Mouse (Mus musculus): ENCODE results near the gene Ghrhr.

Ghrhr gene

DNA sequence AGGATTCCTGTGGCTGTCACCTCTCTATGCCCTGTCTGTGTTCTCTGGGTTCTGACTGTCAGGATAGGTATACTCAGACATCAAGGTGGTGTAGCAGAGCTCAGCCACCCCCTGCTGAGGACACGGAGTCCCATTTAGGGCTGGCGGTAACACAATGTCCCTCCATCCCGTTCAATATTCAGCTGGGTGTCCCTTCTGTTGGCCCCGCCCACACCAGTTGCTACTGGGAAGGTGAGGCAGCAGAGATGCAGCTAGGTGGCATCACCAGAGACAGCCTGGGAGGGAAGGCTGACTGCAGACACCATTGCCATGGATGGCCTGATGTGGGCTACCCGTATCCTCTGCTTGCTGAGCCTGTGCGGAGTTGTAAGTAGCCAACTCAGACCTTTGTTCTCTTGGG is at the start of gene Ghrhr:
Gene Ghrhr (plus strand): TSS at position 220 of the 400 bp plus-strand sequence.
- no peak for DNase-seq

GRCm38 (mm10) chr6:55326299-55326698 is 49.8 kb upstream of the Ghrhr start:
- DNase-seq = no peak

- no peak for DNase-seq
Measured at GRCm38 (mm10) chr6:55327326-55327725, 48.8 kb upstream of the Ghrhr start.

DNA sequence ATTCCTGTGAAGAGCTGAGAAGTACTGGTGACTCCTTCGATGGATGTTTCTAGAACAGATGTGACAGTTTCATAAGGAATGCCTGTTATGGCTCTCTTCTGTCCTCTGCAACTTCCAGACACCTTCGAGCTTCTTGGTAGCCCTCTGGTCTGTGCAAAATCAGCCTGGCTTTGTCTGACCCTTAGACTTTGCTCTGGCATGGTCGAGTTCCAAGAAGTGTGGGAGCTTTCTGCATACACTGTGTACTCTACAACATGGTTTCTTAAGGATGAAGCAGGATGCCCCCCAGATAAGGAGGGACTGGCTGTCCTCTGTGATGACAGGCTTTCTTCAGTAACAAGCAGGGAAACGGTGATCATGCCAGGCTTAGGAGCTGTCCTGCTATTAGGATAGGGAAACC is 47.9 kb upstream of the Ghrhr start:
- no peak for DNase-seq

DNA sequence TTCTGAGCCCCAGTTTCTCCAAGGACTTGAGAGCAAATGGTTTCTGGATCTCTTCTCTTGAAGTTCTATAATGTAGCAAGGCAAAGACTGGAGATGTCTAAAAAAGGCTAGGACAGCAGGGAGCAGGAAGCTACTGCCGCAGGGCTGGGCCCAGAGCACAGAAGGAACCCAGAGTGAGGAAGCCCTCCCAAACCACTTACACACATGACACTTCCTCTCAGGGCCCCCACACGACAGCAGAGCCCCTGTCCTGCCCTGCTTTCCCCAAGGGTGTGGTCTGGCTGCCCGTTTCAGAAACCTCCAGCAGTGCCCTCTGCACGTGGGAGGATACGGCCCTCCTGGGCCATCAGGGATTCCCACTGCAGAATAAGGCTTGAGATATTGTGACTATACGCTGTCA is 44.8 kb upstream of the Ghrhr start:
- peak; percentile 8 for DNase-seq

DNA sequence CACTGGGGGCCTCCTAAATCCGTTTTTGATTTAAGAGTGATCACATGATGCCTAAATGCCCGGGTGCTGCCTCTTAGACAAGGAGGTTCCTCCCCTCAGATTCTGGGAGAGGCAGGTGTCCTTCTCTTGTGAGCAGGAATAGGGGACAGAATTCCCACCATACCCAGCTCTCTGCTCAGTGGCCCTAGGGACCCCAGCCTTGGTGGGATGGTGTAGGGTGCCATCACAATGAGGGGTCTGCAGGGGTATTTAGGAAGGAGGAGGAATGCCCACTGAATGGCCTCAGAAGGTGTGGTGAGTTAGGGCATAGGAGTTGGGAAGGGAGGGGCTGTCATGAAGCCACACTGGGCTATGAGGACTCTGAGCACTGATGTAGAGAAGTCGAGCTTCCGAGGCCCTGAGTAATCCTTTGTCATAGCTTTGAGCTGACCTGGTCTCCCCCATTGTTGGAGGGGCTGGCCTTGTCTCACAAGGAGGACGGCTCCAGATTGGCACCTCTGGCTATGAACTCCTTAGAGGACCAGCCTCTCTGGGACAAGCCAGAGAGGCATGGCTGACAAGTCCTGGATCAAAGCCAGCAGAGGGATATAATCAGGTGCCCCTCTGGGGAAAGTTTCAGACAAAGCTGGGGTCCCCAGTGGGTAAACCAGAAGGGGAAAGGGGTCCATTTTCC is 43.9 kb upstream of the Ghrhr start:
- no peak for DNase-seq

DNA sequence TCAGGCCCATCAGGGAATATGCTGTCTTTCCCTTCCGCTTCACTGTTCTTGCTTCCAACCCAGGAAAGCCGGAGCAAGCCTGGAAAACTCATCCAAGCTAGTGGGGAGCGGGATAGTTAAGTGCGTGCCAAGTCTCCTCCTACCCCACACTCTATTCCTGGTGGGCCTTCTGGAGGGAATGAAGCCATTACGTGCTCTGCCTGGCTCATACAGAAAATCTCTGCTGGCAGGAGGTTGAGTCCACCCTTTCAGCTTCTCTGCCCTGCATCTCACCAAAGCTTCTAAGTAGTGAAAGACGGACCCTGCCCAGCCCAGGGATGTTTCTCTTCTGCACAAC is 43.4 kb upstream of the Ghrhr start:
- no peak for DNase-seq

DNA sequence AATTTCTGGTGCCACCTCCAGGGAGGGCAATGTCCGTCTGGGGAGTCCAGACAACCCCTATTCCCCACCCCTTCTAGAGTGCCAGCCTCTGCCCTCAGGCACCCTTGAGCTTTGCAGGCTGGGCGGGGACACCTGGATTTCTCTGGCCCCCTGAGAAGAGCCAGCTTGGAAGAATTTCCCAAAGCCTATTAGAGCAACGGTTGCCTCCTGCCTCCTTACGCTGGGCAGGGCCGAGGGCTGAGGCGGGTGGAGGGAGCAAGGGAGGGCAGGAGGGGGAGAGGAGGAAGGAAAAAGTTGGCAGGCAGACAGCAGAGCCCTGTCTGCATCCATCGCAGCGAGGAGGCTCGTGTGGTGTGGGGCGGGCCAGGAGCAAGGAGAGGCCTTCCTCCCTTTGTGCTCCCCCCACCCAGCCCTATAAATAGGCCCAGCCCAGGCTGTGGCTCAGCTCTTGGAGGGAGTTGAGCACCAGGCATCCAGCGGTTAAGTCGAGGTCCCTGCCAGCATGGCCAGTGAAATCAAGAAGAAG is 40.0 kb upstream of the Ghrhr start, which contains the start of gene Aqp1:
Gene Aqp1 (plus strand): TSS at position 444 of the 526 bp plus-strand sequence.
- DNase-seq = no peak

DNA sequence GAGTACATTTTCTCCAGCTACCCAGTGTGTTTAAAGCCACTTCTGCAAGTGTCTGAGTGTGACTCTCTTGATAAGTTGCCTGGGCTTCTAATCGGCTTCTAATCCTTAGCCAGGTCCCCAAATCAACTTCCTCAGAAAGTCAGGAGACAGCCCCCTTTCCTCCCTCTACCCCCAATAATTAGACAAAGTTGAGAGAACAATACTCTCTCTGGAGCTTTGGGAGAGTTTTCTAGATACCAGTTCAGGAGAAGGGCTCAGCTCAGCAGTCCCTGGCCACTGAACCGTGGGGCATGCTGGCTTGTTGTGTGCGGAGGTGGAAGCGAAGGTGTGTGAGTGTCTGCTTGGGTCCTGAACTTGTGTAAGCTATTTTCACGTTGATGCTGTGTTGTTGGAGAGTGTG is 38.9 kb upstream of the Ghrhr start:
- no peak for DNase-seq

- DNase-seq = no peak
Measured at GRCm38 (mm10) chr6:55338077-55338476, 38.0 kb upstream of the Ghrhr start.

GRCm38 (mm10) chr6:55338934-55339825 is 36.9 kb upstream of the Ghrhr start:
- DNase-seq = no peak

DNA sequence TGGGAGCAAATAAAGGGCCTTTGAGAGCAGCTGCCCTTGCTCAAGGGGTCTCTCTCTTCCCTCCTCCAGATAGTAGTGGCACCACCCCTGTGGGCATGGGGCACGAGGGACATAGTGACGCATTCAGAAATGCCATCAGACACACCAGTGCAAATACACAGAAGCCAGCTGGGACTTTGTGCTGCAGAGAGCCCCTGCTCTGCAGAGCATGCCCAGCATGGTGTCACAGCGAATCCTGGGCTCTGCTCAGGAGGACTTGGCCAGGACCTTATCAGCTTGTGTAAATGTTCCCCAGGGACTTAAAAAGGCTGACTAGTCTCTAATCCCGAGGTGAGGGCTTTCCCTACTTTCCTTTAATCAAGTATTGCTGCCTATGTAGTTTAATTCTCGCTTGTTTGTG is 34.4 kb upstream of the Ghrhr start:
- no peak for DNase-seq

DNA sequence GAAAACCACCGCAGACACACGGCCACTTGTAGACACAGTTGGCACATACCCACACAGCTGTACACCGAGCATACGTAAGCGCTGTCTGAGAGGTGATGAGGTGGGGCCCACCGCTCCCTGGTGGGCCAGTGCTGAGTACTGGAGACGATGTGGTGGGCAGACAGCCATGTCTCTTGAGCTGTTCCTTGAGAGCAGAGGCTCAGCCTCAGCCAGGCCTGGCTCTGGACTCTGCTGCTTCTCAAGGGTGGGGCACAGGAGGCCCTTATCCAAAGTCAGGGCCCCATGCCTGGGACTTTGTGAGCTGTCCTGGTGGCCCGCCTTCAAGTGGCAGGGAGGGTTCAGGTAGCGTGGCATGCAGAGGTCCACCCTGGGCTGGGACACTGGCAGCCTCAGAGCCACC is 33.8 kb upstream of the Ghrhr start:
- no peak for DNase-seq

DNA sequence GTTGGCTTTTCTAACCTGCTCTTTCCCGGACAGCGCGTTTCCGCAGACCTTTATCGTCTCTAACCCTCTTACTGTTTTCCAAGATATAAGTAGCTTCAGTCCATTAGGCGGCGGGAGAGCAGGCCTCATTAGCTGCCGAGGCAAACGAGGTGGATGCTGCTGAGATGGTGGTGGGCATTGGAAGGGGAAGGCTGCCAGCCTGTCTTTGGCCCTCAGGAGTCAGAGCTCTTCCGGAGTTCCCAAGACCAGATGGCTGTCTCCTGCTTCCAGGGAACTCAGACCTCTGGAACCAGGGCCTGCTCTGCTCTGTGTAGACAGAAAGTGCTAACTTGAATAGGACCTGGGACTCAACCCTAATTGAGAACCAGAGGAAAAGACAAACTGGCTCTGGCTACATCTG is 32.6 kb upstream of the Ghrhr start:
- DNase-seq = no peak

DNA sequence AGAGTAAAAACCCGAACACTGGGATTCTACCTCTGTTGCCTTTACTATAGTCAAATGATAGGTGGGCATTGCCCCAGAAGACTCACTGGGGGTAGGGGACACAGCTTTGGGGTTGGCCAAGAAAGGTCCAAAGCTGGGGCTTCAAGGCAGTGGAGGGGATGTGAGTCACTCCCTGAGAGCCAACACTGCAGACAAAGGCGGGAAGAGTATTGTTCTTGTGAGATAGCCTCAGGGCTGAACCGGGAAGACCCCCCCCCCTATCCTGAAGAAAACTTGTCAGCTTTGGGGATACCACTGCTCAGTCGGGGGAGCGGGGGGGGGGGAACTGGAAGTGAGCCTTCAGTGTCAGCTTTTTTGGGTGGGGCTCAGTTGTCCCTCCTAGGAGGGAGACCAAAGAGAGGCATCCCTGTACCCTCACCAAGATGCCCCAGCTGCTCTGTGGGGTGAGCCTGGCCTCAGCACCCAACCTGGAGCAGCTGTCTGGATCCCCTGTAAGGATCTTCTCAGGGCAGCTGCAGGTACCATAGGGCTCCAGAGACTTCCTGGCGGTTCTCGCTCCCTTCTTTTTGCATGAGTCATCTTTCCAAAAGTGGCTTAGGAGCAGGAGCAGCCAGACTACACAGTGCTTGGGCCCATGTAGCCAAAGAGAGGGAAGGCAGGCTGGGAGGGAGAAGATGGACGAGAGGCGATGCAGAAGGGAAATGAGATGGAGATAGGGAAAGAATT is 31.6 kb upstream of the Ghrhr start:
- DNase-seq = no peak

- DNase-seq = no peak
Measured at GRCm38 (mm10) chr6:55345264-55345663, 30.8 kb upstream of the Ghrhr start.

DNA sequence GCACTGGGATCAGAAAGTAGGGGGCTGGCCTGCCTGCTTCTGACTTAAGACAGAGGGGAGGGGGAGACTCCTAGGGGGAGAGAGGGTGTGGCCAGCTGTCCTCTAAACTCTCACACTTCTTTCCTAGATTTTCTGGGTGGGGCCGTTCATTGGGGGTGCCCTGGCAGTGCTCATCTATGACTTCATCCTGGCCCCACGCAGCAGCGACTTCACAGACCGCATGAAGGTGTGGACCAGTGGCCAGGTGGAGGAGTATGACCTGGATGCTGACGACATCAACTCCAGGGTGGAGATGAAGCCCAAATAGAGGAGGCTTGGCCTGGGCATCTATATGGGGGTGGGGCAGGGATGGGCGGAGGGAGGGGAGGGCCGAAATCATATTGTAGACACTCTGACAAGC is 29.6 kb upstream of the Ghrhr start:
- no peak for DNase-seq

DNA sequence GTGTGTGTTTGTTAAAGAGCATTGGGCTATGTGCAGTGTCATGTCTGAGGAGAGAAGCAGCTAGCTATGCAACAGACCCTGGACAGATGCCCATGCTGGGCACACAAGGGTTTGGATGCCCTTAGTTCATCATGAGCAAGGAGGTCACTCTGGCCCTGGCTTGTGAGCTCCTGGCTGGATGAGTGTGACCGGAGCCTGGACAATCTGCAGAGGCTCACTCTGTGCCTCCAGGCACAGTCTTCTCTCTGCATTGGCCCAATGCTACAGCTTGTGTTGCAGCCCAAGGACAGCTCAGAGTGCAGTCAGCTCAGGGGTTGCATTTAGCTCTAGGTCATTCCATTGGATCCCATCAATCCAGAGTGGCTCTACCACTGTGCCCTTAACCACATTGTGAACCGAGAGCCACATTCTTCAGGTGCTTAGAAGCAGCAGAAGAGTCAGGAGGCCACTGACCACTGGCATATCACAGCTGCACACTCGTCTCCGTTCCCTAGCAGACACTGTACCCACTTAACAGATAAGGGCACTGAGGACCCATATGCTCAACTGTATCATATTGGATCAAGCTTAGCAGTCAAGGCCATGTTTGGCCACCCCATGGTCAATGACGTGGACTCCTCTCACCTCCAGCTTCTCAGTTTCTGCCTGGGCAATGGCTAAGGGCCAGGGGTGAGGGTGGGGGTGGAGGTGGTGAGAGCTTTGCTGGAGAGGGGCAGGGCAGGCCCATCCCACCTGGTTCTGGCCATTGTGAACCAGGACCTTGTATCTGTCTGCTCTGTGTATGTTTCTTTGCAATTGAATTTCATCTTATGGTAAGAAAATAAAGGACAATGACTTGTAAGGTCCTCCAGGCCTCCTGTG is 28.2 kb upstream of the Ghrhr start:
- DNase-seq = no peak

GRCm38 (mm10) chr6:55349231-55349630 is 26.9 kb upstream of the Ghrhr start:
- no peak for DNase-seq

- no peak for DNase-seq
Measured at GRCm38 (mm10) chr6:55350383-55350952, 25.6 kb upstream of the Ghrhr start.

- no peak for DNase-seq
Measured at GRCm38 (mm10) chr6:55351712-55352111, 24.4 kb upstream of the Ghrhr start.

All from thymus, postnatal 25 days (tissue).